In the genomic region with DNA sequence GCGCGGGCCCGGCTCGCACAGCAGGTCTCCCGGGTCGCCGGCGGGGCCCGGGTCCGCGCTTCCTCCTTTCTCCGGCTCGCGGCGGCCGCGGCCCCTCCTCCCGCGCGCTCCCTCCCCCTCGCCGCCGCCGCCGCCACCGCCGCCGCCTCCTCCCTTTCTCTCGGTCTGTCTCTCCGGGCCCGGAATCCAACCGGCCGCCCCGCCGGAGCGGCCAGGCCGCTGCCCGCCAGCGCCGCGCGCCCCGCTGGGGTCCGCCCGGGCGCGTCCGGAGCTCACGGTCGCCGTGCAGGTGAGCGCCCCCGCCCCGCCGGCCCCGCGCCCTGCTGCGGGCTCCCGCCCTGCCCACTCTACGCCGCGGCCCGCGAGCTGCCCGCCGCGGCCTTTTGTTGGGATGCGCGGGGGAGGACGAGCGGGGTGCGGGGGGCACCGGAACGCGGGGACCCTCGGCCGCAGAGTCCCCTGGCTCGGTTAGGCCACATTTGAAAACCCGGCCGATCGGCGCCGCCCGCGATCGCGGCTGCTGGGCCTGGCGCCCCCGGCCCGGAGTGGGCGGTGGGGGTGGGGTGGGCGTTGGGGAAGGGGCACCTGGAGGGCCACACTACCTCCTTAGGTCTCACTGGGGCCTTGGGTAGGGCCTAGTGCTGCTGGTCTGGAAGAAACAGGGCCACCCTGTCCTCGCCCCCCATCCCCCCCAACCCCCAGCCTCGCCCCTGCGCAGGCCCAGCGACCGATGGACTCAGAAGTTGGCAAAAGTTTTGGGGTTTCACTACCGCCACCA, we compare ENCODE assay signal across 8 mouse cellular contexts. TPM values are rescaled to one million over a fixed set of nuclear protein-coding genes. Genes with fewer than 3 reads are reported as not detected.
DNase-seq lines count a peak whose midpoint lies in the region; ATAC-seq and TF ChIP-seq lines count a peak whose summit lies in the region.

No protein-coding gene starts in this region.

- intact Hi-C loops in heart, adult 2 months (cut with DNase I): no loop called here

- TF ChIP-seq POLR2A in heart, adult 2 months (IDR thresholded peaks at IDR 0.05; ENCODE audit: insufficient read depth, low read depth, low read length): no peak
- no peak for TF ChIP-seq POLR2A in ES-Bruce4 (IDR thresholded peaks at IDR 0.05; ENCODE audit: insufficient read depth, low read length)

- peaks cover 4% of the 10 kb centered on the region; the same call in 1 of the 2 replicates for H3K4me1 ChIP-seq in heart, adult 2 months (ENCODE audit: control insufficient read depth, insufficient read depth, low read length)
- H3K4me1 ChIP-seq in ES-Bruce4 (ENCODE audit: control insufficient read depth, insufficient read depth, low read length): peaks cover 18% of the 10 kb centered on the region
- peaks cover 7% of the 10 kb centered on the region; the same call in 1 of the 2 replicates for H3K4me1 ChIP-seq in heart, embryonic 16.5 days (ENCODE audit: control insufficient read depth, insufficient read depth, low read length)
- H3K4me1 ChIP-seq in midbrain, embryonic 15.5 days: peaks cover 56% of the 10 kb centered on the region

- no peak for TF ChIP-seq EP300 in heart, adult 2 months (IDR thresholded peaks at IDR 0.05; ENCODE audit: insufficient read depth, low read depth, low read length)
- TF ChIP-seq EP300 in ES-Bruce4 (IDR thresholded peaks at IDR 0.05; ENCODE audit: insufficient read depth, low read depth, low read length): no peak

- peak; percentile 59 to 67 for DNase-seq in heart, adult 2 months
- DNase-seq in heart, adult 8-10 months (ENCODE audit: low spot score): no peak
- peak; percentile 40 for DNase-seq in embryo, embryonic 10 days (ENCODE audit: low spot score)
- peak; percentile 47 to 77 for DNase-seq in kidney, postnatal 36 days

- H3K9ac ChIP-seq in heart, adult 2 months (ENCODE audit: low read depth, low read length): peak overlapping the region; percentile 74
- peak overlapping the region; percentile 89 for H3K9ac ChIP-seq in ES-Bruce4 (ENCODE audit: low read depth, poor library complexity, severe bottlenecking)
- peak overlapping the region; percentile 93 for H3K9ac ChIP-seq in heart, embryonic 16.5 days (ENCODE audit: low read length)
- peak overlapping the region; percentile 98 for H3K9ac ChIP-seq in midbrain, embryonic 15.5 days

- peak; percentile 42 for ATAC-seq in heart, embryonic 16.5 days (replicated peaks; ENCODE audit: extremely low read depth, insufficient read depth, low FRiP score)
- peak; percentile 34; the same call in 1 of the 2 replicates for ATAC-seq in midbrain, embryonic 15.5 days (replicated peaks)
- no peak for ATAC-seq in megakaryocyte-erythroid progenitor cell, adult 5-6 weeks (replicated peaks; ENCODE audit: low FRiP score, low TSS enrichment, poor library complexity, severe bottlenecking)

- no peaks in the 10 kb centered on the region for H3K27me3 ChIP-seq in heart, adult 2 months (ENCODE audit: control insufficient read depth, insufficient read depth, low read length)
- H3K27me3 ChIP-seq in ES-Bruce4 (ENCODE audit: control insufficient read depth, insufficient read depth, low read length, poor library complexity, severe bottlenecking): no peaks in the 10 kb centered on the region
- no peaks in the 10 kb centered on the region for H3K27me3 ChIP-seq in heart, embryonic 16.5 days (ENCODE audit: control insufficient read depth, insufficient read depth, low read length)
- no peaks in the 10 kb centered on the region for H3K27me3 ChIP-seq in midbrain, embryonic 15.5 days (replicated peaks)

- no peak for TF ChIP-seq CTCF in heart, adult 2 months (IDR thresholded peaks at IDR 0.05)
- TF ChIP-seq CTCF in ES-Bruce4 (IDR thresholded peaks at IDR 0.05; ENCODE audit: low read depth, low read length): no peak

- peak overlapping the region; percentile 54 for H3K4me3 ChIP-seq in heart, adult 2 months
- H3K4me3 ChIP-seq in ES-Bruce4 (ENCODE audit: low read depth, low read length): peak overlapping the region; percentile 73
- peak overlapping the region; percentile 82 for H3K4me3 ChIP-seq in heart, embryonic 16.5 days (ENCODE audit: low read length)
- H3K4me3 ChIP-seq in midbrain, embryonic 15.5 days: peak overlapping the region; percentile 84

- 5% methylated on average over 67 of the region's 98 CpGs for WGBS in heart, adult 2 months
- 2% methylated on average over 45 of the region's 98 CpGs for WGBS in heart, embryonic 16.5 days
- under 1% methylated on average over 56 of the region's 98 CpGs for WGBS in midbrain, embryonic 15.5 days

- peak overlapping the region; percentile 92 for H3K4me2 ChIP-seq in heart, embryonic 16.5 days (ENCODE audit: low read depth, low read length)
- H3K4me2 ChIP-seq in midbrain, embryonic 15.5 days: peak overlapping the region; percentile 65

- H3K27ac ChIP-seq in heart, adult 2 months: peak overlapping the region; percentile 58
- H3K27ac ChIP-seq in ES-Bruce4 (ENCODE audit: insufficient read depth, low read length): peak overlapping the region; percentile 37
- H3K27ac ChIP-seq in heart, embryonic 16.5 days (ENCODE audit: low read length): peak overlapping the region; percentile 68
- H3K27ac ChIP-seq in midbrain, embryonic 15.5 days: peak overlapping the region; percentile 92

- H3K79me2 ChIP-seq in heart, adult 2 months (replicated peaks; ENCODE audit: control insufficient read depth, insufficient read depth, low read length): no peaks in the 10 kb centered on the region

- no peaks in the 10 kb centered on the region for H3K36me3 ChIP-seq in heart, adult 2 months (ENCODE audit: control insufficient read depth, insufficient read depth, low read length)
- no peaks in the 10 kb centered on the region for H3K36me3 ChIP-seq in ES-Bruce4 (ENCODE audit: control insufficient read depth, insufficient read depth, low read length, poor library complexity, severe bottlenecking)
- no peaks in the 10 kb centered on the region for H3K36me3 ChIP-seq in heart, embryonic 16.5 days (ENCODE audit: control insufficient read depth, insufficient read depth)
- no peaks in the 10 kb centered on the region for H3K36me3 ChIP-seq in midbrain, embryonic 15.5 days (replicated peaks)

- no peaks in the 10 kb centered on the region for H3K9me3 ChIP-seq in ES-Bruce4 (replicated peaks; ENCODE audit: control insufficient read depth, insufficient read depth, low read length, poor library complexity, severe bottlenecking)
- H3K9me3 ChIP-seq in heart, embryonic 16.5 days (replicated peaks; ENCODE audit: control insufficient read depth, low read length): no peaks in the 10 kb centered on the region
- no peaks in the 10 kb centered on the region for H3K9me3 ChIP-seq in midbrain, embryonic 15.5 days

RNA-seq across cellular contexts. Expression of a gene that starts 6.1 kb away (rescaled TPM):
- 1 to 10 TPM; 4.0 to 4.1 TPM for total RNA-seq in heart, adult 2 months (2021)
- 5.4 and 5.8 TPM in 2 replicates for polyA plus RNA-seq in heart, adult 2 months (2012; rRNA removed)
- total RNA-seq in heart, adult 8-10 months (2022): 1 to 10 TPM; 3.2 to 4.9 (median 3.7) TPM
- polyA plus RNA-seq in ES-Bruce4 (2011; ENCODE audit: insufficient read depth, insufficient read length, low read depth, missing spikeins): 53.4 and 54.7 TPM in 2 replicates
- 5.7 and 6.9 TPM in 2 replicates for polyA plus RNA-seq in heart, embryonic 16.5 days (2015; fragmentation: Nextera tagmentation; extraction: Ambion mirVana)
- polyA plus RNA-seq in midbrain, embryonic 15.5 days (2015; fragmentation: Nextera tagmentation; extraction: Ambion mirVana): 40.3 and 43.2 TPM in 2 replicates
- 0.42 TPM in 1 of 2 replicates, not detected in the other for total RNA-seq in megakaryocyte-erythroid progenitor cell, adult 5-6 weeks (2014; fragmentation: Nextera tagmentation)
- total RNA-seq in megakaryocyte-erythroid progenitor cell, adult 5-6 weeks (2017): 0.75 and 1.3 TPM in 2 replicates

RNA-seq across cellular contexts. Expression of a gene that starts 56.9 kb away (rescaled TPM):
- 10 to 100 TPM; 14.5 to 20.1 TPM for total RNA-seq in heart, adult 2 months (2021)
- polyA plus RNA-seq in heart, adult 2 months (2012; rRNA removed): 42.6 and 44.2 TPM in 2 replicates
- total RNA-seq in heart, adult 8-10 months (2022): 10 to 100 TPM; 19.6 to 24.3 (median 22.9) TPM
- polyA plus RNA-seq in ES-Bruce4 (2011; ENCODE audit: insufficient read depth, insufficient read length, low read depth, missing spikeins): 37.8 and 38.1 TPM in 2 replicates
- 54.0 and 61.7 TPM in 2 replicates for polyA plus RNA-seq in heart, embryonic 16.5 days (2015; fragmentation: Nextera tagmentation; extraction: Ambion mirVana)
- polyA plus RNA-seq in midbrain, embryonic 15.5 days (2015; fragmentation: Nextera tagmentation; extraction: Ambion mirVana): 104 and 107 TPM in 2 replicates
- total RNA-seq in megakaryocyte-erythroid progenitor cell, adult 5-6 weeks (2014; fragmentation: Nextera tagmentation): 27.2 and 33.9 TPM in 2 replicates
- total RNA-seq in megakaryocyte-erythroid progenitor cell, adult 5-6 weeks (2017): 8.6 and 17.3 TPM in 2 replicates

Comparison
In these comparisons a context has a peak if more than half of its experiments do, and no peak if none do; other contexts are left out.
1. H3K27ac ChIP-seq: peak in every context shown above with its lines; median percentile 92 in midbrain, embryonic 15.5 days; 68 in heart, embryonic 16.5 days; 58 in heart, adult 2 months; 37 in ES-Bruce4.